Mouse (Mus musculus): ENCODE measurements around the gene Olfr1178. TPM values are rescaled to one million over a fixed set of nuclear protein-coding genes. Genes with fewer than 3 reads are reported as not detected.

Gene Olfr1178
- not detected in 2 replicates for polyA plus RNA-seq (2016; fragmentation: Nextera tagmentation; extraction: Ambion mirVana)

DNA sequence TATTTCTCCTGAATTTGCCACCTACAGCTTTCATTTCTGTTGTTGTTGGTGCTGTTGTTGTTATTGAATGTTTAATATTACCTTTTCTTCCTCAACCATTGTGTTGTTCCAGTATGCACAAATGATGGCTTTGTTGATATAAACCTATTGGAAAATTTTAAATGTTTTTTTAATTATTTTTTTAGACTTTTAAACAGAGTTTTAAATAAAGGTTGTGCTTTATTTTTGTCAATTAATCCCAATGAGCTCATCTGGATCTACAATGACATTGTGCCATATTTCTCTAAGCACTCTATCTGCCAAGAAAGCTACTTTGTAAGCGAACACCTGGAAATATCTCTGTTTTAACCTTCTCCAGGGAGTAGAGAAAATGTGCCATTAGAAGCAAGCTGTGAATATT lies at the start of gene Olfr1178:
Olfr1178 (plus strand) TSS at position 301 of the 400 bp plus-strand sequence.
- H3K27me3 ChIP-seq (replicated peaks) = no peaks in the 10 kb centered on the region
- no peaks in the 10 kb centered on the region for H3K4me1 ChIP-seq
- H3K9me3 ChIP-seq = no peaks in the 10 kb centered on the region
- 85% methylated on average over 1 of the region's 1 CpGs for WGBS
- no peak within 1 kb of the TSS for H3K4me3 ChIP-seq
- no peak within 1 kb of the TSS for H3K27ac ChIP-seq
- no peak for ATAC-seq (ENCODE audit: low FRiP score, low read depth)
- no peak within 1 kb of the TSS for H3K4me2 ChIP-seq (replicated peaks)
- H3K36me3 ChIP-seq = no peaks in the 10 kb centered on the region
- no peak within 1 kb of the TSS for H3K9ac ChIP-seq

DNA sequence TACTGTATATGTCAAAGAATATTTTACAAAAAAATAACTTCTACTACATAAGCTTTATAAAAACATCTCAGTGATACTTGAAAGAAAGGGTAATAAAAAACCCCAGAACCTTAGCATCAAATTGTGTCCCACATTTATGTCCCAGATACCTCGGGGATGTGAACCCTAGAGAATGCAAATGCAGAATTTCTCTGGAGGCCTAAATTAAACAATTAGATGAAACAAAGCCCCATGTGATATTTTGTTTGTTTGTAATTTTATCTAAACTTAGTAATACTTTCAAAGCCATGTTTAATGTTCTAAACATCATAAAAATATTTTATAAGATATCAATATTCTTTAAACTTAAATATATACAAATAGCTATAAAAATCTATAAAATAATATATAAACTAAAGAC lies 40.5 kb upstream of the Olfr1178 start, which contains the start of gene Olfr1177-ps:
Olfr1177-ps (minus strand) TSS at position 101 of the 400 bp plus-strand sequence.
- Histone ChIP-seq H3K27me3 (replicated peaks) (no peaks in the 10 kb centered on the region), H3K9ac (no peak within 1 kb of the TSS), H3K4me1 (no peaks in the 10 kb centered on the region), H3K9me3 (no peaks in the 10 kb centered on the region), H3K36me3 (no peaks in the 10 kb centered on the region), H3K4me3 (no peak within 1 kb of the TSS), H3K27ac (no peak within 1 kb of the TSS), H3K4me2 (replicated peaks) (no peak within 1 kb of the TSS)
- no peak for ATAC-seq (ENCODE audit: low FRiP score, low read depth)
- WGBS = 86% methylated on average over 1 of the region's 1 CpGs

DNA sequence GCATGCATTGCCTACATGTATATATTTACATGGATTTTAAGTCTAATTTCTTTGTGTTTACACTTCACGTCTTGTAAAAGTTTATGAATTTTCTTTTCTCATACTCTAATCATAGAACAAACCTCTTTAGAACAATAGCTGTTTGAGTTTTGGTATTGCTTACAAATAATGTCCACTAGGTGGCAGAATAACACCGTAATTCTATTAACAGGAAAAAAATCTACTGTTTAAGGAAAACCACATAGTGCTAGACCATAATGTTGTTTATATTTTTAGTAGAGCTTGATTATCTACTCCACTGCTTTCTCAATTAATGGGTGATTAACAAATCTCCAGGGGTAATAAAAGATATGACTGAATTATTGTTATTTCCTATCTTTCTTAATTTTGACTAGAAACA lies 30.6 kb upstream of the Olfr1178 start:
- Histone ChIP-seq H3K4me1 (no peaks in the 10 kb centered on the region), H3K9ac (no peak overlapping the region), H3K27ac (no peak overlapping the region), H3K36me3 (no peaks in the 10 kb centered on the region), H3K4me2 (replicated peaks) (no peak overlapping the region), H3K9me3 (no peaks in the 10 kb centered on the region), H3K4me3 (no peak overlapping the region), H3K27me3 (replicated peaks) (no peaks in the 10 kb centered on the region)
- ATAC-seq (ENCODE audit: low FRiP score, low read depth) = no peak
- WGBS = 9% methylated on average over 2 of the region's 2 CpGs

DNA sequence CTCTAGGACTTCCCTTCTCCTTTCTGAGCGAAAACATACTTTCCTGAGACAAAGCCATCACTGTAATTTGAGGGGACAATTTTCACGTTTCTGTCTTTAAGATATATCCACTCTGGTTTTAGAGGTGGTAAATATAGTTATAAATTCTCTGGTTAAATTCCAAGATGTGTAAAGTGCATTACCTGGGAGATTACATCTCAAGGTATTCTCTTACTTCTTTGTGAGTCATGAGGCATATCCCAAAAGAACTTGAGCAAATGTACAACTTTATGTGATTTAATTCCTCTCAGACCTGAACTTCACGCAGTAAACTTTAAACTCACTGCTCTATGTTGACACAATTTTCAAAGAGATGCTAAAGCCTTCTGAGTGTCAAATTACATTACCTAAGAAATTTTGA lies 19.5 kb downstream of the Olfr1178 start, which contains the start of gene Olfr1179:
Olfr1179 (minus strand) TSS at position 101 of the 400 bp plus-strand sequence.
- H3K27ac ChIP-seq = no peak within 1 kb of the TSS
- no peak within 1 kb of the TSS for H3K4me3 ChIP-seq
- no peaks in the 10 kb centered on the region for H3K4me1 ChIP-seq
- H3K36me3 ChIP-seq = no peaks in the 10 kb centered on the region
- no peaks in the 10 kb centered on the region for H3K27me3 ChIP-seq (replicated peaks)
- no peaks in the 10 kb centered on the region for H3K9me3 ChIP-seq
- 86% methylated on average over 3 of the region's 3 CpGs for WGBS
- H3K9ac ChIP-seq = no peak within 1 kb of the TSS
- no peak within 1 kb of the TSS for H3K4me2 ChIP-seq (replicated peaks)
- no peak for ATAC-seq (ENCODE audit: low FRiP score, low read depth)

DNA sequence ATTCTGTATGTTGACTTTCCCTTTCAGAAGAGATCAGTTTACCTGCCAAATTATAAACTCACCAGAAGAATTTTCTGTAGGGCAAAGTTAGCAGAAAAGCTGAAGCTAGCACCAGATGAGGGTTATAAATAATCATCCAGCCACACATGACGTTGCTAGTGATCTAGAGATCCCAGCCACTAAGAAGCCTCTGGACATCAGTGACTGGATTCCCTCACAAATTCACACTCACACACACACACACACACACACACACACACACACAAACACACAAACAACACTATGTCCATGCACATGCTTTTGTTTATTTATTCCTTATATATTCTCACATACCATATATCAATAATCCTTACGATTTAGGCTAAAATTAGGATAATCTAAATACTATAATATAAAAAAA lies 32.2 kb downstream of the Olfr1178 start, which contains the start of gene Olfr1180:
Olfr1180 (minus strand) TSS at position 101 of the 400 bp plus-strand sequence.
- Histone ChIP-seq H3K9me3 (no peaks in the 10 kb centered on the region), H3K4me2 (replicated peaks) (no peak within 1 kb of the TSS), H3K4me1 (no peaks in the 10 kb centered on the region), H3K9ac (no peak within 1 kb of the TSS), H3K27me3 (replicated peaks) (no peaks in the 10 kb centered on the region), H3K36me3 (no peaks in the 10 kb centered on the region), H3K4me3 (no peak within 1 kb of the TSS), H3K27ac (no peak within 1 kb of the TSS)
- WGBS = 78% methylated on average over 2 of the region's 2 CpGs
- ATAC-seq (ENCODE audit: low FRiP score, low read depth) = no peak

DNA sequence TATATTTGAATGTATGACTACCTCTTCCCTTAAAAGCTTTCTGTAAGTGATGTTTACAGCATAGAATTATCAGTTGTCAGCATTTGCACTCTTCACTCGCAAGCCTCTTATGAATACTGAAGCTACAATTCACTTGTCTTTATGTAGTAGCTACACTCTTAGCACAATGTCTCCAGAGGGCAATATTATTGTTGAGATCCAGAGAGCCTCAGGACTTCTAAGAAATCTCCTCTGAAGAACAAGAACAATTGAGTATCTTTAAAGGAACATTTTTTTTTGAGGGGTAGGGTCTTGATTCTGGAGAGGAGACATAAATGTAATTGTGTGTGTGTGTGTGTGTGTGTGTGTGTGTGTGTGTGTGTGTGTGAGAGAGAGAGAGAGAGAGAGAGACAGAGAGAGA lies 39.2 kb downstream of the Olfr1178 start, which contains the start of gene Olfr1181:
Olfr1181 (minus strand) TSS at position 101 of the 400 bp plus-strand sequence.
- Histone ChIP-seq H3K9me3 (no peaks in the 10 kb centered on the region), H3K36me3 (no peaks in the 10 kb centered on the region), H3K9ac (no peak within 1 kb of the TSS), H3K27me3 (replicated peaks) (no peaks in the 10 kb centered on the region), H3K4me2 (replicated peaks) (no peak within 1 kb of the TSS), H3K4me1 (no peaks in the 10 kb centered on the region), H3K27ac (no peak within 1 kb of the TSS), H3K4me3 (no peak within 1 kb of the TSS)
- 84% methylated on average over 1 of the region's 1 CpGs for WGBS
- no peak for ATAC-seq (ENCODE audit: low FRiP score, low read depth)

DNA sequence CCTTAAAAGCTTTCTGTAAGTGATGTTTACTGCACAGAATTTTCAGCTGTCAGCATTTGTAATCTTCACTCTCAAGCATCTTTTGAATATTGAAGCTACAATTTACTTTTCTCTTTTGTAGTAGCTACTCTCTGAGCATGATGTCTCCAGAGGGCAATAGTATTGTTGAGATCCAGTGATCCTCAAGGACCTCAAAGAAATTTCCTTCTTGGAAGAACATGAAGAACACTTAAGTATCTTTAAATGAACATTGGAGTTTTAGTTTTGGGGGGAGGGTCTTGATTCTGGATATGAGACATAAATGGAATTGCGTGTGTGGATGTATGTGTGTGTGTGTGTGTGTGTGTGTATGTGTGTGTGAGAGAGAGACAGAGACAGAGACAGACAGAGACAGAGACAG lies 62.2 kb downstream of the Olfr1178 start, which contains the start of gene Gm13757:
Gm13757 (minus strand) TSS at position 101 of the 400 bp plus-strand sequence.
- ATAC-seq (ENCODE audit: low FRiP score, low read depth) = no peak
- no peak within 1 kb of the TSS for H3K9ac ChIP-seq
- WGBS = 88% methylated on average over 1 of the region's 1 CpGs
- no peak within 1 kb of the TSS for H3K4me2 ChIP-seq (replicated peaks)
- H3K9me3 ChIP-seq = no peaks in the 10 kb centered on the region
- no peak within 1 kb of the TSS for H3K27ac ChIP-seq
- no peaks in the 10 kb centered on the region for H3K4me1 ChIP-seq
- H3K27me3 ChIP-seq (replicated peaks) = no peaks in the 10 kb centered on the region
- H3K4me3 ChIP-seq = no peak within 1 kb of the TSS
- no peaks in the 10 kb centered on the region for H3K36me3 ChIP-seq

Other genes starting within 250 kb of the Olfr1178 start
- not detected in 2 replicates for gene Olfr1167, start 231.9 kb upstream of the Olfr1178 start, polyA plus RNA-seq (2016; fragmentation: Nextera tagmentation; extraction: Ambion mirVana)
- not detected in 2 replicates for gene Olfr1168, start 205.2 kb upstream of the Olfr1178 start, polyA plus RNA-seq (2016; fragmentation: Nextera tagmentation; extraction: Ambion mirVana)
- not detected in 2 replicates for gene Olfr1170, start 158.7 kb upstream of the Olfr1178 start, polyA plus RNA-seq (2016; fragmentation: Nextera tagmentation; extraction: Ambion mirVana)
- gene Olfr1173, start 107.2 kb upstream of the Olfr1178 start, polyA plus RNA-seq (2016; fragmentation: Nextera tagmentation; extraction: Ambion mirVana) = not detected in 2 replicates
- not detected in 2 replicates for gene Olfr1174-ps, start 71.9 kb upstream of the Olfr1178 start, polyA plus RNA-seq (2016; fragmentation: Nextera tagmentation; extraction: Ambion mirVana)
- gene Olfr1175-ps, start 59.8 kb upstream of the Olfr1178 start, polyA plus RNA-seq (2016; fragmentation: Nextera tagmentation; extraction: Ambion mirVana) = not detected in 2 replicates
- not detected in 2 replicates for gene Olfr1176, start 50.3 kb upstream of the Olfr1178 start, polyA plus RNA-seq (2016; fragmentation: Nextera tagmentation; extraction: Ambion mirVana)
- not detected in 2 replicates for gene Olfr1177-ps, start 40.6 kb upstream of the Olfr1178 start, polyA plus RNA-seq (2016; fragmentation: Nextera tagmentation; extraction: Ambion mirVana)
- gene Olfr1179, start 19.4 kb downstream of the Olfr1178 start, polyA plus RNA-seq (2016; fragmentation: Nextera tagmentation; extraction: Ambion mirVana) = not detected in 2 replicates
- not detected in 2 replicates for gene Olfr1180, start 32.1 kb downstream of the Olfr1178 start, polyA plus RNA-seq (2016; fragmentation: Nextera tagmentation; extraction: Ambion mirVana)
- gene Olfr1181, start 39.1 kb downstream of the Olfr1178 start, polyA plus RNA-seq (2016; fragmentation: Nextera tagmentation; extraction: Ambion mirVana) = not detected in 2 replicates
- not detected in 2 replicates for gene Gm13757, start 62.1 kb downstream of the Olfr1178 start, polyA plus RNA-seq (2016; fragmentation: Nextera tagmentation; extraction: Ambion mirVana)
- gene Olfr1183, start 67.8 kb downstream of the Olfr1178 start, polyA plus RNA-seq (2016; fragmentation: Nextera tagmentation; extraction: Ambion mirVana) = not detected in 2 replicates
- not detected in 2 replicates for gene Olfr1184, start 96.5 kb downstream of the Olfr1178 start, polyA plus RNA-seq (2016; fragmentation: Nextera tagmentation; extraction: Ambion mirVana)
- gene Olfr1185-ps1, start 106.3 kb downstream of the Olfr1178 start, polyA plus RNA-seq (2016; fragmentation: Nextera tagmentation; extraction: Ambion mirVana) = not detected in 2 replicates
- not detected in 2 replicates for gene Olfr1186, start 131.5 kb downstream of the Olfr1178 start, polyA plus RNA-seq (2016; fragmentation: Nextera tagmentation; extraction: Ambion mirVana)
- gene Olfr1188, start 169.9 kb downstream of the Olfr1178 start, polyA plus RNA-seq (2016; fragmentation: Nextera tagmentation; extraction: Ambion mirVana) = not detected in 2 replicates
- gene Olfr1189, start 199.4 kb downstream of the Olfr1178 start, polyA plus RNA-seq (2016; fragmentation: Nextera tagmentation; extraction: Ambion mirVana) = not detected in 2 replicates

All from neural tube, embryonic 12.5 days (tissue).